Mouse (Mus musculus) c-Kit-positive CD71-negative TER-119-negative erythroid progenitor cells, embryonic 14.5 days (primary cell): ENCODE measurements around the gene Ly86.

Experiments used
- DNase-seq: peaks from one replicate; pipeline ENCODE4 v3.0.0-alpha.2; 2013; ENCODE audit warnings: low read depth

Gene Ly86

GRCm38 (mm10) chr13:37459022-37459421, 114.0 kb downstream of the Ly86 start:
- no peak for DNase-seq

- DNase-seq, result no peak
These were observed 115.2 kb downstream of the Ly86 start for GRCm38 (mm10) chr13:37459957-37460930.

GRCm38 (mm10) chr13:37462049-37462702, 117.2 kb downstream of the Ly86 start:
- no peak for DNase-seq

GRCm38 (mm10) chr13:37465710-37466109, 120.7 kb downstream of the Ly86 start:
- no peak for DNase-seq

GRCm38 (mm10) chr13:37467795-37468194, 122.8 kb downstream of the Ly86 start:
- peak; percentile 82 for DNase-seq
